Mouse (Mus musculus): ENCODE measurements around the gene Gm10309. TPM values are rescaled to one million over a fixed set of nuclear protein-coding genes. Genes with fewer than 3 reads are reported as not detected.

Gene Gm10309
- total and polyA plus RNA-seq, 3 experiments: 0.08 TPM; not detected in 2

DNA sequence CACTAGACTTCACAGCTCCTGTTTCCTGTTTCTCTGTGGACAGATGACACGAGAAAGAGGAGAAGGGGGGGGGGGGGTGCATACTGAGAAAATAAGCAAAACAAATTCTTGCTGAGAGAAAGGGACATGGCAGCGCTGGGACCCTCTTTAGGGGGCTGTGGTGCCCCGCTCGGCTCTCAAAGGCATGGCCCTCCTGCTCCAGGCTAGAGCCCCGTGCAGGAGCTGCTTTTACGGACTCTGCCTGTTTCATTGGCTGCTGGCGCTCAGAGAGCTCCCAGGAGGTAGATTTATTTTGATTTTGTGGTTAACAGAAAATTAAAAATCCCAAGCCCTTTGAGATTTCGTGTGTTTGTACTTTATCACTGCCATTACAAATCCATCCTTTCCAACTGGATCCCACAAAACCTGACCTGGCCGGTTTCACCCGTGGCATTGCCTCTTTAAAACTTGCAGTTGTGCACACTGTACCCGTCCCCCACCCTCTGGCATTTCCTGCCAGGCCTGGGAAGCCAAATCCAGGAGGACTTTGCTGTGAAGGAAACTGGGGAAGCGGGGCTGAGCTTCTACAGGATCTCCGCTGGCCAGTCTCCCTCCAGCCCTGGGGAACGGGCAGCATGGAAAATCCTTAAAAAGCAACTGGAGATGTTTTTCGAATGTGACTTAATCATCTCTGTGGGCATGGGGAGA is 5.5 kb downstream of the Gm10309 start:
- peak; percentile 69 for DNase-seq
- no peaks in the 10 kb centered on the region for H3K79me2 ChIP-seq (replicated peaks; ENCODE audit: control insufficient read depth, insufficient read depth, low read length)
- H3K27ac ChIP-seq: peak overlapping the region; percentile 87
- H3K27me3 ChIP-seq (ENCODE audit: control insufficient read depth, insufficient read depth, low read length): no peaks in the 10 kb centered on the region
- WGBS: 37% methylated on average over 15 of the region's 15 CpGs
- intact Hi-C loops (cut with DNase I): loop anchor here (2.0 to 5.0 kb wide), 3 partner anchors 93 to 333 kb away; no protein-coding TSS in a partner anchor
- no peak overlapping the region for H3K4me3 ChIP-seq
- H3K36me3 ChIP-seq (ENCODE audit: control insufficient read depth, insufficient read depth, low read length): peaks cover 13% of the 10 kb centered on the region
- peaks cover 18% of the 10 kb centered on the region for H3K4me1 ChIP-seq (ENCODE audit: control insufficient read depth, insufficient read depth, low read length)
- TF ChIP-seq CTCF (IDR thresholded peaks at IDR 0.05): no peak
- 0 out of 2 replicates have a peak, but pooled peaks have one; percentile 78 for TF ChIP-seq EP300 (IDR thresholded peaks at IDR 0.05; ENCODE audit: insufficient read depth, low read depth, low read length)
- 0 out of 2 replicates have a peak, but pooled peaks have one; percentile 39 for TF ChIP-seq POLR2A (IDR thresholded peaks at IDR 0.05; ENCODE audit: insufficient read depth, low read depth, low read length)
- peak overlapping the region; percentile 10 for H3K9ac ChIP-seq (ENCODE audit: low read depth, low read length)

DNA sequence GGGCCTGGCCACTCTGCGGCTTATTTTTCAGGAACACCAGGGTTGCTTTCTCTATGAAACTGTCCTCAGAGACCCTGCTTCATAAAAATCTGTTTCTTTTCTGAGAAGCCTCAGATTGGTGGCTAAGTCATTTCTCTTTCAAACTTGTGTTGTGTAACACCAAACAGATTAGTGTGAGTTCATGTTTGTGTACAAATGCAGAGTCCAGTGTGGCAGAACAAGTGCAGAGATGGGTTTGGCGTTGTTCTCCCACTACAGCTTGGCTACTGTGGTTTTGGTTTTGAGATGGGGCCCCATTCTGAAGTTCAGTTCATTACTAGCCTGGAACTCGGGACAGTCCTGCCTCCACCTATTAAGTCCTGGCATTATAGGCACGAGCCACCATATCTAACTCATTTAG is 7.7 kb downstream of the Gm10309 start:
- no peak overlapping the region for H3K4me3 ChIP-seq
- DNase-seq: no peak
- H3K79me2 ChIP-seq (replicated peaks; ENCODE audit: control insufficient read depth, insufficient read depth, low read length): no peaks in the 10 kb centered on the region
- peaks cover 14% of the 10 kb centered on the region for H3K4me1 ChIP-seq (ENCODE audit: control insufficient read depth, insufficient read depth, low read length)
- no peak overlapping the region for H3K27ac ChIP-seq
- H3K27me3 ChIP-seq (ENCODE audit: control insufficient read depth, insufficient read depth, low read length): no peaks in the 10 kb centered on the region
- WGBS: 94% methylated on average over 4 of the region's 4 CpGs
- intact Hi-C loops (cut with DNase I): loop anchor here (2.0 to 5.0 kb wide), 4 partner anchors 37 to 335 kb away; no protein-coding TSS in a partner anchor
- H3K36me3 ChIP-seq (ENCODE audit: control insufficient read depth, insufficient read depth, low read length): peaks cover 11% of the 10 kb centered on the region
- TF ChIP-seq POLR2A (IDR thresholded peaks at IDR 0.05; ENCODE audit: insufficient read depth, low read depth, low read length) (no peak), CTCF (IDR thresholded peaks at IDR 0.05) (no peak), EP300 (IDR thresholded peaks at IDR 0.05; ENCODE audit: insufficient read depth, low read depth, low read length) (no peak)
- H3K9ac ChIP-seq (ENCODE audit: low read depth, low read length): no peak overlapping the region

DNA sequence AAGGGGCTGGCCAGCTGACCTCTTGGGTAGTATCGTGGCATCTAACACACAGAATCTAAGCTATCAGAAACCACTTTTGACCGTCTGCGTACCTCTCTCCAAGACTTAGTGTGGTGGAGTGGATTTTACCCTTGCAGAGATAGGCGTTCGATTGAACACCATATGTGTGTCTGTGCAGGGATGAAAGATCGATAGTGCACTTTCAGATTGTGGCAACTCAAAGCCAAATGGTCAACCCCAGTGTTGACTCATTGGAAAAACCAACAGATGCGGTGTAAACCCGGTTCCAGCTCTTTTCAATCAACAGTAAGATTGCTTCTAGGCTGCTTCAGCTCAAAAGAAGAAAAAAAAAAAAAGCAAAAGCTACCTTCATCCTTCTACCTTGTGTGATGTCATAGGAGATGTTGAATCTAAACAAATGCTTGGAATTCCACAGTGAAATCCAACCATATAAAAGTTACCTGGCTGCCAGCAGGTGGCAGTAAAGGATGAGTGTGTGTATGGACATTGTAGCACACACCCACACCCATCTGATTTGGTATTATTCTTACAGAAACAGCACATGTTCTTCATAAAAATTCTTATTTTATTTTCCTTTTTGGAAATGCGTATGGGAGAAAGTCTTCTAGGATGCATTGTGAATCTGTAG is 8.8 kb downstream of the Gm10309 start:
- intact Hi-C loops (cut with DNase I): loop anchor here (1.0 to 5.0 kb wide), 5 partner anchors 39 to 410 kb away; no protein-coding TSS in a partner anchor
- DNase-seq: peak; percentile 47 to 51
- Histone ChIP-seq H3K27ac (no peak overlapping the region), H3K79me2 (replicated peaks; ENCODE audit: control insufficient read depth, insufficient read depth, low read length) (no peaks in the 10 kb centered on the region), H3K9ac (ENCODE audit: low read depth, low read length) (no peak overlapping the region), H3K27me3 (ENCODE audit: control insufficient read depth, insufficient read depth, low read length) (no peaks in the 10 kb centered on the region), H3K36me3 (ENCODE audit: control insufficient read depth, insufficient read depth, low read length) (peaks cover 11% of the 10 kb centered on the region), H3K4me3 (no peak overlapping the region), H3K4me1 (ENCODE audit: control insufficient read depth, insufficient read depth, low read length) (peaks cover 12% of the 10 kb centered on the region)
- 75% methylated on average over 9 of the region's 9 CpGs for WGBS
- TF ChIP-seq POLR2A (IDR thresholded peaks at IDR 0.05; ENCODE audit: insufficient read depth, low read depth, low read length) (no peak), CTCF (IDR thresholded peaks at IDR 0.05) (peak; percentile 91), EP300 (IDR thresholded peaks at IDR 0.05; ENCODE audit: insufficient read depth, low read depth, low read length) (no peak)

DNA sequence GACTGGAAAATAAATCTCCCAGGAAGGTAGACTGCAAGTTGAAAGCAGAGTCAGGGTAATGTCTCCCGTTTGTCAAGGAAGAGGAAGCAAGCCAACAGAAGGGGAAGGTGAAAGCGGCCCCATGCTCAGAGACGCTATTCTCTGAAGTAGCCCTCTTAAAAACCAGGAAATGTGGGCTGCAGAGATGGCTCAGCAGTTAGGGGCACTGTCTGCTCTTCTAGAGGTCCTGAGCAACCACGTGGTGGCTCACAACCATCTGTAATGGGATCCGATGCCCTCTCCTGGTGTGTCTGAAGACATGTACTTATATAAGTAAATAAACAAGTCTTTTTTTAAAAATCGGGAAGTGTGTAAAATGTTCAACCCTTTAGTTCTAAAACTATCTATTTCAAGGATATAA is 10.1 kb downstream of the Gm10309 start:
- peak in 1 of 2 experiments; percentile 22 for DNase-seq
- Histone ChIP-seq H3K27me3 (ENCODE audit: control insufficient read depth, insufficient read depth, low read length) (no peaks in the 10 kb centered on the region), H3K79me2 (replicated peaks; ENCODE audit: control insufficient read depth, insufficient read depth, low read length) (no peaks in the 10 kb centered on the region), H3K4me3 (no peak overlapping the region), H3K27ac (no peak overlapping the region), H3K36me3 (ENCODE audit: control insufficient read depth, insufficient read depth, low read length) (peaks cover 3% of the 10 kb centered on the region), H3K9ac (ENCODE audit: low read depth, low read length) (no peak overlapping the region), H3K4me1 (ENCODE audit: control insufficient read depth, insufficient read depth, low read length) (peaks cover 4% of the 10 kb centered on the region)
- 48% methylated on average over 6 of the region's 6 CpGs for WGBS
- peak; percentile 34 for TF ChIP-seq CTCF (IDR thresholded peaks at IDR 0.05)
- TF ChIP-seq POLR2A (IDR thresholded peaks at IDR 0.05; ENCODE audit: insufficient read depth, low read depth, low read length): no peak
- TF ChIP-seq EP300 (IDR thresholded peaks at IDR 0.05; ENCODE audit: insufficient read depth, low read depth, low read length): no peak
- intact Hi-C loops (cut with DNase I): loop anchor here (5.0 kb wide), 2 partner anchors 97 to 337 kb away; no protein-coding TSS in a partner anchor

DNA sequence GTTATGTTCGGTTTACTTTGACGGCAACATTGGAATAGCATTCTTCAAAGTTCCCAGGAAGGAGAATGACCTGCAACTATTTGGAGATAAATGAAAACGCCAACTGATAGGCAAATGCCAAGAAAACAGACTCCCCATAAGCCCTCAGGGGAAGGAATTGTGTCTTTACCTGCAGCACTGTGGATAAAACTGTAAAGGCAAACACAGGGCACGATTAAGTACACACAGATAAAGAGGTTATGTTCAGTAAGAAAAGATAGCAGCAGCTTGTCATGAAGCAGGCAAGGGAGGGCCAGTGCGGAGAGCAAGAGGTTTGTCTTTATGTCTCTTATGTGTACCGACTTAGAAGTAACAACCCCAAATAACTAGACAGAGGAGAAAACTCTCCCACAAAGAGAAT is 10.5 kb downstream of the Gm10309 start:
- Histone ChIP-seq H3K9ac (ENCODE audit: low read depth, low read length) (no peak overlapping the region), H3K27me3 (ENCODE audit: control insufficient read depth, insufficient read depth, low read length) (no peaks in the 10 kb centered on the region), H3K36me3 (ENCODE audit: control insufficient read depth, insufficient read depth, low read length) (peaks cover 3% of the 10 kb centered on the region; the same call in 1 of the 2 replicates), H3K27ac (no peak overlapping the region), H3K4me1 (ENCODE audit: control insufficient read depth, insufficient read depth, low read length) (peaks cover 4% of the 10 kb centered on the region), H3K79me2 (replicated peaks; ENCODE audit: control insufficient read depth, insufficient read depth, low read length) (no peaks in the 10 kb centered on the region), H3K4me3 (no peak overlapping the region)
- WGBS: 56% methylated on average over 6 of the region's 6 CpGs
- intact Hi-C loops (cut with DNase I): no loop called here
- TF ChIP-seq EP300 (IDR thresholded peaks at IDR 0.05; ENCODE audit: insufficient read depth, low read depth, low read length) (no peak), CTCF (IDR thresholded peaks at IDR 0.05) (no peak), POLR2A (IDR thresholded peaks at IDR 0.05; ENCODE audit: insufficient read depth, low read depth, low read length) (no peak)
- DNase-seq: no peak
